Mouse (Mus musculus): ENCODE measurements around the gene Timm50.

Timm50 gene

DNA sequence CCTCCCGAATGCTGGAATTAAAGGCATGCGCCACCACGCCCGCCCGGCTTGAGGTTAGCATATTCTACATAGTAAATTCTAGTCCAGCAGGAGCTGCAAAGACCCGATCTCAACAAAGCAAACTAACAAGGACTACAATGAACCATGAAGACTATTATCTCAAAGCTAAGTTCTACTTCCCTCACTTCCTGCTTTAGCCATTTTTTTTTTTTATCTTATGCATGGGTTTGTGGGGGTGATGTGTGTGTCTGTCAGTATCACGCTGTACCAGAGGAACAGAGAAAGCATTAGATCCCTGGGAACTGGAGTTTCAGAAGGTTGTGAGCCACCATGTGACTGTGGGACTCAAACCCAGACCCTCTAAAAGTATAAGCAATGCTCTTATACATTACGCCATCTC lies 13.4 kb upstream of the Timm50 start:
- no peak for DNase-seq (ENCODE audit: low spot score)

DNA sequence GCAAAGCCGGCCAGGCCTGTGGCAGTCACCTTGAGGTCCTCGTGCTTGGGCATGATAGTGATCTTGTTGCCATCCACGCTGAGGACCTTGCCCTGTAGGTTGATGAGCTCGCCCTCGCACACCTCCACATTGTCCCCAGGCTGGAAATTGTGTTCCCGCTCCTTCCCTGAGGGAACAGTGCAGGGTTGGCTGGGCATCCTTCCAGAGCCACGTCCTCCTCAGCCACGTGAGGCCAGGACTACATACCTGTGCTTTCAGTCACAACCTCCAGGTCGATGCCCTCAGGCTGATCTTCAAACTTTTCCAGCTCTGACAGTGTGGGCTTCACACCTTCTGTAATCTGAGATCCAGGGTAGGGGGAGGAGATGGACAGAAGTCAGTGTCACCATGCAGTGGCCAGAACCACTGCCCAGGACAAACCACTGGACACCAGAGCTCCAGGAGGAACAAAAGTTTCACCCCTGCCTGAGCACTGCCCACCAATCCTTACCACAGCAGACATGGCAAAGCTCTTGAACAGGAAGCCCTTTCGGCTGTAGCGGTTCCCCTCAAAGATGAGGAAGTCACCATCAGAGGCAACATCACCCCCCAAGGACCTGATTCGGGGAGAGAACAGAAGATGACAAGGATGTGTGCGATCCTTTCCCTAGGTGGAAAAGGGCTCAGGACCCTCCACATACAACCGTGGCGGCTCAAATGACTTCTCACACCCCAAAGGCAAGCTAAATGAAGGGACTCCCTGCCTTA lies 10.3 kb upstream of the Timm50 start:
- DNase-seq (ENCODE audit: low spot score), result no peak

DNA sequence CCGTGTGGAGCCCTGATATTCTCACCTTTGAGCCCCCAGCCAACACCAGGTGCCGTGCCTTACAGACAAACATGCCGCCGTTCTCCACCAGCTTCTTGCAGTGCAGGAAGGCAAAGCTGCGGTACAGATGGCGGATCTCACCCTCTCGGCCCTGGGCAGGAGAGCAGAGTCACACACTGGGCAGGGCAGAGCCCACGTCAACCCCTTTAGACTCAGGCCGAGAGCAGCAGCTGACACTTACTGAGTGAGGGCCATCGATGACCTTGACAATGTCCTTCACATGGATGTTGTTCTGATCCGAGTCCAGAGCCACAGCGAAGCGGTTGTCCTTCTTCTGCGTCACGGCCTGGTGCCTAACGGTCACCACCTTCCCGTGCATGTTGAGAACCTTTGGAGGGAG lies 6.8 kb upstream of the Timm50 start:
- no peak for DNase-seq (ENCODE audit: low spot score)

DNA sequence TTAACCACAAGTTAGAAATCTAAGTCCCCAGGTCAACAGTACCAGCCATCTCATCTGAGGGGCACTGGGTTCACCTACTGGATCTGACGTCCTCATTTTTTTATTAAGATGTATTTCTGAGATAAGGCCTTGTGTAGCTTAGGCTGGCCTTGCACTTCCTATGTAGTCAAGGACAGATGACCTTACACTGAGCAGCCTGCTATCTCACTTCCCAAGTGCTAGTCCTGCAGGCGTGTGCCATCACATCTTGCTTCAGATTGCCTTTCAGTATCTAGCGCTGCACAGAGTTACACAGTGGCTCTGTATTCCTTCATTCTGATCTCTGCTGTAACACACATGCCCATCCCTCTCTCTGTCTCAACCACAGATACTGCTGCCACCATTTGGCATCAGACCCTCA lies 6.2 kb upstream of the Timm50 start:
- no peak for DNase-seq (ENCODE audit: low spot score)

DNA sequence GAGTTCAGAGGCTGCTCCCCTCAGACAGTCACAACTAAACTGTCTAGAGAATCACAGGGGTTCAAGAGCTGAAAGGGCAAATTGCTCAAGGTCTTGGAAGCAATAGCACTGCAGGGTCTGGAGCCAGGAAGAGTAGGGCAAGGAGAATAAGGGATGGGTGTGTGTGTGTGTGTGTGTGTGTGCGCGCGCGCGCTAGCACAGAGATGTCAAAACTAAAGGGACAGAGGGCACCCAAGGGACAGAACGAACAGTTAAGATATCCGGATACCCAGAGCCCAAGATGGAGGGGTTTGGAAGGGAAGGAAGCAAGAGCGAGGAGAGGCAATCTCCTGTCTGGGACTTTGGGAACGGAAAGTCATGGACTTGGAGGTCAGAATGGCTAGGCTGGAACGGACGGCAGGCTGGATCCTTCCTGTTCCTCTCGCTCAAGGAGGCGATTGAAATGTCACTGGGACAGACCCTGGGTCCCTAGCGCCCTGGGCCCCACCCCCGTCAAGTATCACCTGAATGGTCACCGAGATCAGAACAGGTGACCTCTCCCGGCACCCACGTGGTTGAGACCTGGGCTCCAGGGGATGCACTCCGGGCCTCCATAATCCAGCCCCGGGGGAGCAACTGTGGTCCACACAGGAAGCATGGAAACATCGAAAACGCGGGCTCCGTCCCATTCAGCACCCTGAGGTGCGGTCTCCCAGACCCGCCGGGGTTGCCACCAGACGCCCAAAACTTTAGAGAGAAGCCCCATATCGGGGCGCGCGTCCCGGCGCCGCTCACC lies 534 bp downstream of the Timm50 start:
- no peak for DNase-seq (ENCODE audit: low spot score)

DNA sequence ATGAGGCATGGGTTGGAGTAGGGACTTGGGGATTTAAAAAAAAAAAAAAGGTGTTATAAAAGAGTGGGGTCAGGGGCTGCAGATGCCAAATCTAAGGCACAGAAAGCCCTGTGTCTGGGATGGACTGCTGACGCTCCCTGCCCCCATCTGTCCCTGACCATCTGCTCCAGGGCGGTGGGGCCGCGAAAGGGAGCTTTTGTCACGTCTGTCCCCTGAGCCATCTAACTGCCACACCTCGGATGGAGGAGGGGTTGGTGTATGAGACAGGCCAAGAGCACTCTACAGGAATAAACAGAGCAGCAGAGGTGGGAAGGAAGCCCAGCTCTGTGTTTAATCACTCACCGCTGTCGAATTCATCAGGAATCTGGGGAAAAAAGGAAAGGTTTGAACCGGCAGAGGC lies 2.1 kb downstream of the Timm50 start:
- DNase-seq (ENCODE audit: low spot score), result no peak

DNA sequence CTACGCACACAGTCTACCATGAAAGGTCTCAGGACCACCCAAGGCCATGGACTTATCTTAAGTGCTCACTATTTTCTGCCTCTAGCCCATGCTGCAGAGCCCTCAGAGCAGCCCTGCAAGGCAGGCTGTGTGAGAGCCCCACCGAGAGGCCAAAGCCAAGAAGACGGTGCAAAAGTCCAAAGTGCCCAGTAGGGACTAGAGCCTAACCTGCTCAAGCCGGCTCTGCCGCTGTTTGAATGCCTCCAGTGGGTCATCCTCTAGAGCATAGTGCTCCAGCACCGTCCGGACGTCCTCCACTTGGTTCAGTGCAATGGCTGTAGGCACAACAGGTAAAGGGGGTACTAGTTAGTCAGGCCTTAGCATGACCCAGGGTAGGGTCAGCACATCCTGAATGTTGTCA lies 5.7 kb downstream of the Timm50 start:
- DNase-seq (ENCODE audit: low spot score), result no peak

DNA sequence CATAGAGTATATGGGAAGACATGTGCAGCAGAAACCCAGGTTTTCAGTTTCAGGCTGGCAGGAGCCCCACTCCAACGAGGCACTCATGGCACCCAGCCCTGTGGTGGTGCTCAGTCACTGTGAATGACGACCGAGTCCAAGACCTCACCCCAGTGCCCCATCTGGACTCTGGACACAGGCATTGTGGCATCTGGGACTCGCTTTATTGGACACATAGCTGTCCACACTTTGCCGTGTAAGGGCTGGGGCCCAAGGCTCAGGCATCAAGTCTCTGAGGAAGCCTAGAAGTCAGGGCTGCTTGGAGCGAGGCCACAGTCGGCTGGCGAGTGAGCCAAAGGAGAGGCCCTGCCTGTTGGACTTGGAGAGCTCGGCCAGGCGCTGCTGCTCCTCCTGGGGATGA lies 6.2 kb downstream of the Timm50 start:
- no peak for DNase-seq (ENCODE audit: low spot score)

DNA sequence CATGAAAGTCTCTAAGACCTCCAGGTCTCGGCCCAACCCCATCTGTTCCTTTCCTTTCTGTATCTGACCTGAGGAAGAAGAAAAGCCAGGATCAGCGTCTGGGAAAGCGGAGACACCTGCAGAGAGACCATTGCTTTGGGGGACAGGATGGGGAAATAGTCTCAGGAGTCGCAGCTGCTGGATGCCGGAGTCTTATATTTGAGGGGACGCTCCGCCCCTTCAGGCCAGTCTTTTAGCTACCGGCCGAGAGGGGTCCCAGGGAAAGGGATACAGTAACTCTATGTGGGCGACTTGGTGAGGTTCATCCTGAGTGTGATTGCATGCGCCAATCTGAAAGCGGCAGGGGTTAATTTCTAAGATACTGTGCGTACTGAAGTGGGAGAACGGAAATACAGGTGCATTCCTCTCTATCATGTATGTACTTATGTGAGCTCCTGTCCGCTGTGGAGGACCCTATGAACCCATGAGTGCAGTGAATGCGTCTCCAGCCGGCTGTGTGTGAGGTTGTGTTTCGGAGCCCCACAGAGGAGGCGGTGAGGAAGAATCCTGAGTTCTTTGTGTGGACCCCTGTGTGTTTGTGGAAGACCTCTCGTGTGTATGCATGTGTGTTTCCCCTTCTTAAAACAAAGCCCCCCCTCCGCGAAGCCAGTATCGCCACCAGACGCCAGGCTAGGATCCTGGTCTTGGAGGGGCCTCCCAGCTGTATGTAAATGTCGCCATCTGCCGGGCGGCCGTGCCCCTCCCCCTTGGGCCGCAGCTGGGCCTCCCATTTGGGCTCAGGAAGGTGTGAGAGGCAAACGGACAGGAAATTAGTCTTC lies 10.0 kb downstream of the Timm50 start, which contains the start of gene Dll3:
TSS of gene Dll3 (minus strand) at position 623 of the 818 bp plus-strand sequence.
- DNase-seq (ENCODE audit: low spot score), result peak; percentile 21

DNA sequence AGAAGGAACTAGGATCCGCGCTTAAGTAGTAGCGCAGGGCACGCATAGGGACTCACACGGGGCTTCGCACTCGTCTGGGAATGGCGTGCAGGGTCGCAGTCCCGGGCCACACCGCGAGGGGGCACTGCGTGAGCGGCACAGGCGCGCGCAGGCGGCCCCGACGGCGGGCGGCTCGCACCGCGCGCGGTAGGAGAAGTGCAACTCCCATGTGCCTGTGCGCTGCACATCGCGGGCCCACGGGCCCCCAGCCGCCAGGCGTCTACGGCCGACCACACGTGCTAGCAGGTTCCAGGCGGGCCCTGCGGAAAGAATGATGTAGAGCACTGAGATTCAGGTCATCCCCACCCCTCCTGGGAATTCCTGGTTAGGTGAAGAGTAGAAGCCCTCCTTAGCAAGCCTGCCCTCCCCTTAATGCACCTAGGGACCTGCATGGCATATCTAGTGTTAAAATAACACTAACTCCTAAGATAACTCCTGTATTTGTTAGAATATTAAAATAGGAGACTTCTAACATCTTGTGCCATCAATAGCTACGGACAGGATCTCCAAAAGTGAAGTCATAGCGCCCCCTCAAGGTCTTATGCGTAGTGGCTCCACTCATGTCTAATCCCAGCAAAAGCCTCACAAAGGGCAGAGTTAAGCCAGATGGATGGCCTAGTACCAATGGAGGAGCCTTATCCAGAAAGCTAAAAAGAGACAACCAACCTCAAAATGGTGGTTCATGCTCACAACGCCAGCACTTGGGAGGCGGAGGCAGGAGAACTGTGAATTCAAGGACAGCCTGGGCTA lies 12.8 kb downstream of the Timm50 start:
- DNase-seq (ENCODE audit: low spot score), result no peak

DNA sequence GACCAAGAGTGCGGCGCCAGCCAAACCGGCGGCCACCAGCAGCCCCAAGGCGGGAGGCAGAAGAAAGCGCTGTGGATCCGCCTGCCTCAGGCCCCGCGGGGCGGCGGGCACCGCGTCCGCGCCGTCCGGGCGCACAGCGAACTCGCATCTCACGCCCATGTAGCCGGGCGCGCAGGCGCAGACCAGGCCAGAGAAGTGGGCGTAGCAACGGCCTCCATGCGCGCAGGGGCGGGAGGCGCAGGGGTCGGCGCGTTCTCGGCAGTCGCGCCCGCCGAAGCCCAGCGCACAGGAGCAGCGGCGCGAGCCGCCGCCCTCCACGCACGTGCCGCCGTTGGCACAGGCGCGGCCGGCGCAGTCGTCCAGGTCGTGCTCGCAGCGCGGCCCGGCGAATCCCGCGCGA lies 17.4 kb downstream of the Timm50 start:
- DNase-seq (ENCODE audit: low spot score), result peak; percentile 17

DNA sequence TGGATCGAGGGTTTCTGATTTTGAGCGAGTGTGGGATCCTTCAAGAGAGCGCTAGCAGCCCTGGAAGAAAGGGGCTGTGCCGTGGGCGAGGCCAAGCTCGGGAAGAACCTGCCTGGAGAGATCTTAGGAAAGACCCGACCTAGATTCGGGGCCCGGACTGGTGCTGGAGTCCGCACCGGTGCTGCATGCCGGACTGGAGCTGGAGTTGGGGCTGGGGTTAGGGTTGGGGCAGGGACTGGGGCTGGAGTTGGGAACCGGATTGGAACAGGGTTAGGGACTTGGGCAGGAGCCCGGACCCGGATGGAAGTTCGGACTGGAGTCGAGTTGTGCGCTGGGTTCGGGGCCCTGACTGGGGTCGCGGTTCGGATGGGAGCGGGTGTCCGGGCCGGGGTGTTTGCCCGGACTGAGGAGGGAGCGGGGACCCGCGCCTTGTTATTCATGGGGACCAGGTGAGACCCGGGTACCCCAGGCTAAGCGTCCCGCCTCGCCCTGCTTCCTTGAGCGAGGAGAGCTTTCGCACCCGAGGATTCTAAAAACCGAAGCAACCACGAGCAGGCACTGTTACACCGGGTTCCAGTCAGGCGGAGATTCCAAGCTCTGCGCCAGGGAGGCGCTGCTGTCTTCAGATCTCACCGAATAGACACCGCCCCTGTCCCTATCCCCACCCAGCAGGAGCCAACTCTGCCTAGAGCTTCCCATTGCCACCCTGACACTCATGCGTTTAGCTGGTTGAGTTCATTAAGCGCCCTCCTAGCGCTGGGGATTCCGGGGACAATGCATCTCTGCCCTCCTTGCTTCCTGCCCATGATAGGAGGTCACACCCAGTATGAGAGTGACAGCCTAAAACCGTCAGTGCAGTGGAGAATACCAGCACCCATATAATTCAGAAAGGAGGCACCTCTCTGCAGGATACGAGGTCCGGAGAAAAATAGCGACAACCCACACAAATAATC lies 21.0 kb downstream of the Timm50 start, which contains the start of gene Selenov:
TSS of gene Selenov (minus strand) at position 549 of the 953 bp plus-strand sequence.
- DNase-seq (ENCODE audit: low spot score), result no peak

DNA sequence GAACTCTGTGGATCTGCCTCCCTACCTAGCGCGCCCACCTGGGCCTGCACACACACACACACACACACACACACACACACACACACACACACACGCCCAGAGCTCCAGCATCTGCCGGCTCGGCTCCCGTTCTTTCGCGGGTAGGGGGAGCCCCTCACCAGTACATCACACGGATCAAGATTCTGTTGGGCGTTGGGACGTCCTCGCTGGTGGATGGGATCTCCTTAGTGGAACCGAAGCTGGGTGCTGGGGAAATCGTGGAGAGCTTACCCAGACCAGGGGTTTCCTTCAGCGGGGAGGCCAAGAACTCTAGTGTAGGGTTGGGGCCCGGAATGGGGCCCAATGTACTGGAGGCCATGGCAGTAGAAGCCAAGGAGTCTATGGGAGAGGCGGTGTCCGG lies 21.7 kb downstream of the Timm50 start:
- no peak for DNase-seq (ENCODE audit: low spot score)

DNA sequence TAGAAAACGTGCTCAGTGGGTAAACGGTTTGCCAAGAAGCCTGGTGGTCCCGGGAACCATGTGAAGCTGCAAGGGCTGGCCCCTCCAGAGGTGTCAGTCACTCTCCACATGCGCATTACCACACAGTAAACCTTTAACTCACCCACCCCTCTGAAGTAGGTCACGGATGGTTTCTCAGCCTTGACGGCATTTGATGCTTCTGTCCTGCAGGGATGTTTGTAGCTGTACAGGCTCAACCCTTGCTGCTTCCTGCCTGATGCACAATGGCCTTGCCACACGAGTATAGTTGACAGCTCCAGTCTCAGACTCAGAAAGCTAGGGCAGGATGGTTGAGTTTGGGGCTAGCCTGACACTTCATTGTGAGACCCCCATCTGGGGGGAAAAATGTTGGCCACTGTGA lies 31.2 kb downstream of the Timm50 start:
- no peak for DNase-seq (ENCODE audit: low spot score)

DNA sequence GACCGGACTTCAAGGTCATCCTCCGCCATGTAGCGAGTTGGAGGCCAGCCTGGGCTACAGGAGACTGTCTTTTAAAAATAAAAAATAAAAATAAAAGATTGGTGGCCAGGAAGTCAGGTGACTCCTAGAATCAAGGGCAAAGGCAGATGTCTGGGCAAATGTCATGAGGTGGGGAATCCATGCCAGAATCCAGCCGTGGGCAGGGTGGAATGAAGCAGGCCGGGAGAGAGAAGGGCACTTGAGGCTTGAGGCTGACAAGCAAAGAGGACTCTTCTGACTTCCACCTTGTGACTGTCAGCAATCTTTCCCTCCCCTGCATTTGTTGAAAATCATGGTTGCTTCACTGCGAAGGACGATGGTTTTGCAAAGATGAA lies 33.6 kb downstream of the Timm50 start:
- no peak for DNase-seq (ENCODE audit: low spot score)

DNA sequence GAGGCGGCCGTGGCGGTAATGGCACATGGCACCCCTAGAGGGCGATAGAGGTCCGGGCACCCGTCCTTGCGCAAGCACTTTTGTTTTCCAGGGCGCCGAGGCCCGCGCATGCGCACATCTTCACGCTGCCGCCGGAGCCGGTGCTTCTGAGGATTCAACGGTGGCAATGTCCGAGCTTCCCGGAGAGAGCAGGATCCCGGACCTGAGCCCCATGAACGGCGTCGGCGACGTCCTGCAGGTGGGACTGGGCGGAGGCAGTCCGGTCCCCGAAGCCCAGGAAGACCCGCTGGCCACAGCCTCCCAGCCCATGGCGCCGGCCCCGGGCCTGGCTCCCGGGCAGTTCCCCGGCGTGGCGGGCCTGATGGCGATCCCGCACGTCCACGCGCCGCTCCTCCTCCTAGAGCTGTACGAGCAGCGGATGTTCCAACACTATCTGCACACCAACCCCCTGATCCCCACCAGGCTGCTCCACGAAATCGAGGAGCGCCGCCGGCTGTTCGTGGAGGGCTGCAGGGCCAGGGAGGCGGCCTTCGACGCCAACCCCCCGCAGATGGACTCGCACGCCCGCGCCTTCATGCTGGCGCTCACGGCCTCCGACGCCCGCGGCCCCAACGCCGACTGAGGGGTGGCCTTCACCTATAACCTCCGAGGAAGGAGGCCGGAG lies 34.1 kb downstream of the Timm50 start, which contains the start of gene Eid2b:
TSS of gene Eid2b (plus strand) at position 125 of the 664 bp plus-strand sequence.
- peak; percentile 94 for DNase-seq (ENCODE audit: low spot score)

DNA sequence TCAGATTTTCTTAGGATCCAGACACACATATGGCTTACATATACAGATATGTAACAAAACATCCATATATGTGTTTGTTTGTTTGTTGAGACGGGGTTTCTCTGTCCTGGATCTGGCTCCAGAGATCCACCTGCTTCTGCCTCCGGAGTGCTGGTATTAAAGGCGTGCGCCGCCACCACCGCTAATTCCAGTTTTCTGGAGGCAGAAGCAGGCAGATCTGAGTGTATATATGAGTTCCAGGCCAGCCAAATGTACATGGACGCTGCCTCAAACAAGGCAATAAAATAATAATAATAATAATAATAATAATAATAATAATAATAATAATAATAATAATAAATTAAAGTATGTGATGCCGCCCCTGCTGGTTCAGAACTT lies 34.6 kb downstream of the Timm50 start:
- no peak for DNase-seq (ENCODE audit: low spot score)

DNA sequence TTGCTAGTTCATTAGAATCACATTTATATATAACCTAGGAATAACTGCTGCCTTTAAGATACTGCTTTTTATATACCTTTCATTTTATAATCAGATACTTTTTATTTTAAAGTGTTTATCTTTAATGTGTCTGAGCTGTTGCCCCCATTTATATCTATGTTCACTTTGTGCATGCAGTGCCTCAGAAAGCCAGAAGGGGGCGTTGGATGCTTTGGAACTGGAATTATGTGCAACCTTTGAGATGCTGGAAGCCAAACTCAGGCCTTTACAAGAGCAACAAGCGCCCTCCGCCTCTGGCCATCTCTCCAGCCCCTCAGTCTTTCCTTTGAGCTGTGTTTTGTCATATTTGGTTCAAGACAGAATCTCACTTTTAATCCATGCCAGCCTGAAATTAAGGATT lies 40.1 kb downstream of the Timm50 start:
- DNase-seq (ENCODE audit: low spot score), result no peak

DNA sequence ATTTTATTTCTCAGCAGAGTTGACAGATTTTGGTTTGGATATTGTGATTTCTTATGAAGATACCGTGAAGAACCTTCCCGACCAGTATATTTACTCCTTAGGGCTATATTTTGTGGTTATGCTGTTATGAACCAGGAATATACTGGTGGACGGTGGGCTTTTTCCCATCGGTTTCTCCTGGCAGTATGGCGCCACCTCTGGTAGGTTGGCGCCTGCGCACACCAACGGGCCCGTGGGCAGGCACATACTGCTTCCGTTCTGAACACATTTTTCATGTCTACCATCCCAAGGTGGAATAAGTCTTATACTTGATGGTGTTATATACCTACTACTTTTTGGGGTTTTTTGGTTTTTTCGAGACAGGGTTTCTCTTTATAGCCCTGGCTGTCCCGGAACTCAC lies 42.5 kb downstream of the Timm50 start:
- DNase-seq (ENCODE audit: low spot score), result no peak

DNA sequence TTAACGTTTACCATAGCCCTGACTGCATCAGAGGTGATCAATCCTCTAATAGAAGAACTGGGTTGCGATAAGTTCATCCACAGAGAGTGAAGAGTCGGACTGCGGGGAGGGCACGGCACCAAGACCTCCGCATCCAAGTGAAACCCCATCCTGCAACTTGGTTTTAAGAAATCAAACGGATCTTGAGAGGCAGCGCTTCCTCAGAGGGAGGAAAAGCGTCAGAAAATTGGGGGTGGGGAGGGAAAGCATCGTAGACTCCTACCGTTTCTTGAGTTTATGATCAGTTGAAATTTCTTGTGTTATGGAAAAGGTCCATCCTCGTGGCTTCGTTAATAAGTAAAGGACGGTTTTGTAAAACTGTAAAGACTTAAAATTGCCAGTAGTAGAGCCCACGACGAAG lies 43.3 kb downstream of the Timm50 start:
- DNase-seq (ENCODE audit: low spot score), result no peak
